Mouse (Mus musculus): Measurements from ENCODE around the gene Ctu1.

DNA sequence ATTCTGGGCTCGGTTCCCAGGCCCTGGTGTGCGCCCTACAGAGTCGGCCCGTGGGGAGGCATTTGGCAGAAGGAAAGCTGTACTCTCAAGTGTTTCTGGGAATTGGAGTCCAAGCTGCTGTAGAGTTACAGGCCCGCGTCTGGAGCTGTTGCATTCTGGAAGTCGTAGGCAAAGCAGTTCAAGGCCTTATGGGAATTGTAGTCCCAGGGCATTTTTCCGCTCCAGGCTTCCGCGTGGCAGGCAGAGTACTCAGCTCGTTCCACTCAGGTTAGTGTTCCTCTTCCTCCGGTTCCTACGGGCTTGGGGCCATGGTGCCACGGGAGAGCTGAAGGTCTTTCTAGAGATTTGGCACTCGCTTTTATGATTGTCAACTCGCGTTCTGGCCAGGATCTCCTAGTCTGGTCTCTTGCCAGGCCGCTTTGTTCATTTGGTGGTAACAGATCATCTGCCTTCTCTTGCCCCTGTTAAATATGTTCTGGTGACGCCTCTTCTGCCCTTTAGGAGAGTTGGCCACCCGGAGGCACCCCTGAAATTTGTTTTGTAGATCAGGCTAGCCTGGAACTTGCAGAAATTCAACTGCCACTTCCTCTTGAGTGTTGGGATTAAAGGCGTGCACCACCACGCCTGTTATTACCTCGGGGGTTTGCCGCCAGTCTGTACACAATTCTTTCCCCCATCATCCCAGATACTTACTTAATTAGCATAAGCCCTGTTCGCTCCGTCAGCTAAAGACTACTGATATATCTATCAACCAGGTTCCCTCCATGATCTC, at the start of gene Ctu1:
- TF ChIP-seq MAX (IDR thresholded peaks at IDR 0.05) (peak; percentile 38), CTCF (IDR thresholded peaks at IDR 0.05; ENCODE audit: control insufficient read depth, insufficient read depth, insufficient read length) (no peak), USF1 (IDR thresholded peaks at IDR 0.05; ENCODE audit: low read depth) (no peak)

Data from C2C12 (cell line).